Mouse (Mus musculus): ENCODE results near the gene Lhx1. TPM values are rescaled to one million over a fixed set of nuclear protein-coding genes. Genes with fewer than 3 reads are reported as not detected.

Gene Lhx1
- polyA plus RNA-seq, 1 experiment from 2014 or later = 37.6 TPM

DNA sequence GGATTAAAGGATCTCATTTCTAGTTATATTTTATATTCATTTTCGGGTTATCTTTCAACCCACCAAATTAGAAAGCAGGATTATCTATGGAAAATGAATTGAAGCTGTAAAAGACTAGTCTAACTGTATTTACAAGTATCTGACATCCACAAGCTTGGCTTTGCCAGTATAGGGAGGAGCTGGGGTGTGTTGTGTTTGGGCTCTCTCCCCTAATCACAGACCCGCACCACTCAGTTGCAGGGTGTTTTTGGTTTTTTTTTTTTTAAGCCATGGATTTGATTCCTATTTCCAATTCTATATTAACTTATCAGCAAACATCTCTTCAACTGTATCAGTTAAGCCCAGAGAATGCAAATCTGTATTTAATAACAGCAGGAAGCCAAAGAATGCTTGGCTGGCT lies 7.9 kb downstream of the Lhx1 start:
- 12% methylated on average over 2 of the region's 2 CpGs for WGBS
- no peak for ATAC-seq (ENCODE audit: low FRiP score)
- H3K27ac ChIP-seq (replicated peaks) = peak overlapping the region; percentile 54; the same call in 1 of the 2 replicates
- peak overlapping the region; percentile 77 for H3K4me2 ChIP-seq
- peaks cover 15% of the 10 kb centered on the region for H3K4me1 ChIP-seq
- no peaks in the 10 kb centered on the region for H3K36me3 ChIP-seq
- H3K9ac ChIP-seq (replicated peaks) = 0 out of 2 replicates have a peak overlapping the region, but pooled peaks have one; percentile 20
- H3K9me3 ChIP-seq (replicated peaks) = no peaks in the 10 kb centered on the region
- H3K4me3 ChIP-seq (replicated peaks) = peak overlapping the region; percentile 27
- H3K27me3 ChIP-seq (replicated peaks) = peaks cover 64% of the 10 kb centered on the region

DNA sequence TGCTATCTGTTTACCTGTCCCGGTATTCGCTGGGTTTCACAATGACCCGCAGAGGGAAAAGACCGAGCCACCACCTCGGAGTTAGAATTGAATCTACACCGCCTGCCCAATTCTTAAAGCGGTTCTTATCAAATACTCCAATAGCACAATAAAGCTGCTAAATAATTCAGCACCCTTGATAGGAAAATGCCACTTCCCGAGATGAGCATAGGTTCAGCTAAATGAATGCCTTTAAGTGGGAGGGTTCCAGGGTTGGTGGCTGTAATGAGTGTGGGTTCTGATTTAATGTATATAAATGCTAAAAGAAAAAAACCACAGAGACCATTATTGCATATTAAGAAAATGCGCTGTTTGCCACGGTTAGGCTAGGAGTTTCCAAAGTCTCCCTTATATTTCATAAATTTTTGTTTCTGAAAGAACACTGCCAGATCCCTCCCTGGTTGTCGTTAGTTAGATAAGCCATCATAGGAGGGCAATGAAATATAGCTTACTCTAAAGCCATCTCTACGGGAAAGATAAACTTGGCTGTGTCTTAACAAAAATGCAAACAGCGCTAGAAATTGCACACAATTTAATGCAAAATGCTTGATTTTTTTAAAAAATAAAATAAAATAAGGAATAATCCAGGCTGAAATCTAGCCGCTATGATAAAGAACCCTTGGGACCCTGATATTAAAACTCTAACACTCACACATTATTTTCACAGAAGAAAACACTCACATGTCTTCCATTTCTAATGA lies 8.7 kb downstream of the Lhx1 start:
- Histone ChIP-seq H3K9me3 (replicated peaks) (no peaks in the 10 kb centered on the region), H3K4me2 (peak overlapping the region; percentile 77), H3K27ac (replicated peaks) (peak overlapping the region; percentile 62), H3K4me1 (peaks cover 19% of the 10 kb centered on the region), H3K27me3 (replicated peaks) (peaks cover 58% of the 10 kb centered on the region), H3K9ac (replicated peaks) (0 out of 2 replicates have a peak overlapping the region, but pooled peaks have one; percentile 2), H3K4me3 (replicated peaks) (peak overlapping the region; percentile 23), H3K36me3 (no peaks in the 10 kb centered on the region)
- no peak for ATAC-seq (ENCODE audit: low FRiP score)
- WGBS = 5% methylated on average over 14 of the region's 14 CpGs

DNA sequence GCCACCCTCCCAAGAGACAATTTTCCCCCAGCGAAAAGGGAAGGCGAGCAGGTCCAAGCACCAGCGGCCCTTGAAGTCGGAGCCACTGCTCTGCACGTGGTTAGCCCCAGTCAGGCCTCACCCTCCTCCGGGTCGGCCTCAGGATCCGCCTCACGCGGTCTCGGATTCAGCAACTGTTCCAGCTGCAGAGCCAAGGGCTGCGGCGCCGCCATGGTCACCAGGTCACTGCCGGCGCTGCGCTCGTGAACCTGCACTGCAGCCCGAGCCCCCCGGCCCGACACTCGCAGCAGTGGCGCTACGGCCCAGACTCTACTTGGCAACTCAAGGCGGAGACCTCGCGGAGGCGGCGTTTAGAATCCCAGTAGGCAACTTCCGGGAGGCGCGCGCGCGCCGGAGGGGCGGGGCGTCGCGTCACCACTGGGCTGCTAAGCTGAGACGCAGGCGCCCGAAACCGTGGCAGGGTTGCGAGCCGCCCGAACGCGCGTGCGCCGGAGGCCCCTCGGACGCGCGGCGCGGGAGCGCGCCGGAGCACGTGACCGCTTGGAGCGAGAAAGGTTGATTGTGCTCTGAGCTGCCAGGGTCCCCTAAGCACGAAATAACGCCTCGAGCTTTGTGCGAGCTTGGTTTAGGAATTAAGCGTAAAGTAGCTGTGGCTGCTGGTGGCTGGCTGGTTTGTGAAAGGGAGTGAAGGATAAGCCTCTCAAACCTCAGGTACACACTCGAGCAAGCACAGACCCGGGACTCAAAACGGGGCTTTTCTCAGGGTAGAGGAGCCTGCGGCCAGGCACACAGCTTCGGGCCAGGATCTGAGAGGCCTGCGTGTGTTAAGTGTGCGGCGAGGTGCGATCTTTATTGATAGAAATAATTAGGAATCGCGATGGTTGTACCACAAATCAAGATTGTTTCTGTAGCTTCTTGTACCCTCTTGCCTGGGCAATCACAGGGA lies 11.9 kb downstream of the Lhx1 start, which contains the start of gene Aatf:
Gene Aatf, minus strand, starts transcription at position 352 of the 946 bp plus-strand sequence.
- Histone ChIP-seq H3K9me3 (replicated peaks) (no peaks in the 10 kb centered on the region), H3K4me1 (peaks cover 25% of the 10 kb centered on the region), H3K9ac (replicated peaks) (peak within 1 kb of the TSS; percentile 75), H3K36me3 (peaks cover 16% of the 10 kb centered on the region; the same call in 1 of the 2 replicates), H3K4me3 (replicated peaks) (peak within 1 kb of the TSS; percentile 88), H3K27ac (replicated peaks) (peak within 1 kb of the TSS; percentile 88), H3K27me3 (replicated peaks) (peaks cover 28% of the 10 kb centered on the region), H3K4me2 (peak within 1 kb of the TSS; percentile 77)
- peak; percentile 98 for ATAC-seq (ENCODE audit: low FRiP score)
- WGBS = under 1% methylated on average over 80 of the region's 80 CpGs

DNA sequence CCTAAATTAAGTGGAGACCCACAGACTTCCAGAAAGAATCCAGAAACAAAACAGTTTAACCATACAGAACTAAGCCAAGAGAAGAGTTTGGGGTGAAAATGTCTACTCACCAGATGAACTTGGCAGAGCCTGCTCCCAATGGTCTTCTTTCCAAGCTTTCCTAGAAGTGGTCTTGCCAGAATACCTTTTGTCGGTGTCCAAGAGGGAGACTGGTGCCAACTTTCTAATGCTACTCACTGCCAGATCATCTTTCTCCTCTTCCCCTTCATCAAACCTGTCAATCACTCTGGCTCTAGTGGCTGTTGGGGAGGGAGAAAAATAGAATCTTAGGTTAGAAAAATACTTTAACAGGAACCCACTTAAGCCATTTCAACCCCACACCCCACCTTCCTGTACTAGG lies 13.3 kb downstream of the Lhx1 start:
- H3K4me1 ChIP-seq = peaks cover 25% of the 10 kb centered on the region
- H3K4me2 ChIP-seq = peak overlapping the region; percentile 77
- WGBS = 94% methylated on average over 1 of the region's 1 CpGs
- no peak overlapping the region for H3K9ac ChIP-seq (replicated peaks)
- no peak for ATAC-seq (ENCODE audit: low FRiP score)
- H3K9me3 ChIP-seq (replicated peaks) = no peaks in the 10 kb centered on the region
- H3K4me3 ChIP-seq (replicated peaks) = no peak overlapping the region
- H3K36me3 ChIP-seq = peaks cover 21% of the 10 kb centered on the region; the same call in 1 of the 2 replicates
- H3K27ac ChIP-seq (replicated peaks) = no peak overlapping the region
- H3K27me3 ChIP-seq (replicated peaks) = peaks cover 24% of the 10 kb centered on the region

DNA sequence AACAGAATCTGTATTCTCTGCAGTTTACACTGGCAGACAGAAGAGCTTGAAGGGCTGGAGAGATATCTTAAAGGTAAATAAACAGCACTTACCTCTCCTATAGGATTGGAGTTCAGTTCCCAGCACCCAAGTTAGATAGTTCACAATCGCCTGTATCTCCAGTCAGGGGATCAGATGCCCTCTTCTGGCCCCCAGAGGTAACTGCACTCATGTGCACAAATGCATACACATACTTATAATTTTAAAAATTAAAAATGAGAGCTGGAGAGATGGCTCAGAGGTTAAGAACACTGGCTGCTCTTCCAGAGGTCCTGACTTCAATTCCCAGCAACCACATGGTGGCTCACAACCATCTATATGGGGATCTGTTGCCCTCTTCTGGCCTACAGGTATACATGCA lies 21.0 kb downstream of the Lhx1 start:
- H3K4me1 ChIP-seq = no peaks in the 10 kb centered on the region
- H3K4me3 ChIP-seq (replicated peaks) = no peak overlapping the region
- no peak overlapping the region for H3K27ac ChIP-seq (replicated peaks)
- H3K9me3 ChIP-seq (replicated peaks) = no peaks in the 10 kb centered on the region
- H3K36me3 ChIP-seq = peaks cover 29% of the 10 kb centered on the region
- no peak overlapping the region for H3K9ac ChIP-seq (replicated peaks)
- 100% methylated on average over 1 of the region's 1 CpGs for WGBS
- no peak for ATAC-seq (ENCODE audit: low FRiP score)
- H3K4me2 ChIP-seq = no peak overlapping the region
- H3K27me3 ChIP-seq (replicated peaks) = no peaks in the 10 kb centered on the region

DNA sequence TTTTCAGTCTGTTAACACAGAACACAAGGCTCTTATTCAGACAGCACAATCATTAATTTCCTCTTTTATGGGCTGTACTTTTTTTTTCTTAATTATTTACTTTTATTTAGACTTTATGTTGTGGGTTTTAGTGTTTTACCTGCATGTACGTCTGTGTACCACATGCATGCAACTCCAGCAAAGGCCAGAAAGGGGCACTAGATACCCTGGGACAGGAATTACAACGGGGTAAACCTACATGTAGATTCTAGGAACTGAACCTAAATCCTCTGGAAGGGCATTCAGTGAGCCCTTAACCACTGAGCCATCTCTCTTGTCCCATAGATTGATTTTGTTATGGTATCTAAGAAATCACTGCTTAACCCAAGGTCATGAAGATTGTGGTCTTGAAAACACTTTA lies 27.4 kb downstream of the Lhx1 start:
- H3K4me2 ChIP-seq = no peak overlapping the region
- H3K4me3 ChIP-seq (replicated peaks) = no peak overlapping the region
- no peak overlapping the region for H3K9ac ChIP-seq (replicated peaks)
- no peaks in the 10 kb centered on the region for H3K9me3 ChIP-seq (replicated peaks)
- no peaks in the 10 kb centered on the region for H3K27me3 ChIP-seq (replicated peaks)
- 66% methylated on average over 2 of the region's 2 CpGs for WGBS
- H3K4me1 ChIP-seq = peaks cover 4% of the 10 kb centered on the region
- peaks cover 14% of the 10 kb centered on the region for H3K36me3 ChIP-seq
- ATAC-seq (ENCODE audit: low FRiP score) = no peak
- H3K27ac ChIP-seq (replicated peaks) = no peak overlapping the region

DNA sequence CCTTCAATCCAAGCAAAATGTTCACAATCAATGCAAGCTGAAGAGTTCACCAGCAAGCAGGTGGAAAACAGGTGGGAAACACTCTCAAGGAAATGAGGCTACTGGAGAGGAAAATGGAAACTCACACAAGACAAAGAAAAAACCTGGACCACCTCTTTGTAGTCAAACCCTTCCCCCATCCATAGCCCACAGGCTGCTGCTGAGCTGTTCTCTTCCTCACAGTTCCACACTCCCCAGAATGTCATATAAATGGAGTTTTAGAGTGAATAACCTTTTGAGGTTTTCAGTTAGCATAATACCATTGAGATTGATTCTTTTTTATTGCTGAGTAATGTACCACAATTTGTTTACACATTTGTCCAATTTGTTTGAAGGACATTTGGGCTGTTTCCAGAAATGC lies 28.4 kb downstream of the Lhx1 start:
- no peak overlapping the region for H3K9ac ChIP-seq (replicated peaks)
- no peak overlapping the region for H3K4me2 ChIP-seq

DNA sequence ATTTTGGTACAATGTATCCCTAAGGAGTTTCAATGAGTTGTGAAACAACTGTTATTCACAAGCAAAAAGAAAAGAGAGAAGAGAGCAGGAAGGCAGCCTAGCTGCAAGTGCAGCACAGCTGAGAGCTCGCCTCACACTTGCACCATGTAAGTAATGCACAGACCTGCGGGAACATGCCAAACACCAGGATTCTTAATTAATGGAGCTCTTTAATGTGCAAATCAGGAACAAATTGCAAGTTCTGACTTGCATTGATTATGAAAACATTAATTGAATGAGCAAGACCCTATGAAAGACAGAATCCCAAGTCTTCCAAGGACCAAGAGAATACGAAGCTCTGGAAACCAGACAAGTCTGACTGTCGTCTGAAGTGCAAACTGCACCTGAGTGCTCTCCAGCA lies 29.6 kb downstream of the Lhx1 start:
- peaks cover 4% of the 10 kb centered on the region for H3K4me1 ChIP-seq
- no peak overlapping the region for H3K9ac ChIP-seq (replicated peaks)
- peaks cover 22% of the 10 kb centered on the region for H3K36me3 ChIP-seq
- H3K9me3 ChIP-seq (replicated peaks) = no peaks in the 10 kb centered on the region
- 34% methylated on average over 4 of the region's 4 CpGs for WGBS
- H3K27ac ChIP-seq (replicated peaks) = 0 out of 2 replicates have a peak overlapping the region, but pooled peaks have one; percentile 35
- H3K27me3 ChIP-seq (replicated peaks) = no peaks in the 10 kb centered on the region
- H3K4me3 ChIP-seq (replicated peaks) = no peak overlapping the region
- H3K4me2 ChIP-seq = no peak overlapping the region
- ATAC-seq (ENCODE audit: low FRiP score) = no peak

More for the DNA sequence above, 28.4 kb downstream of the Lhx1 start:
- Histone ChIP-seq H3K4me1 (peaks cover 4% of the 10 kb centered on the region), H3K9me3 (replicated peaks) (no peaks in the 10 kb centered on the region), H3K27ac (replicated peaks) (peak overlapping the region; percentile 39; the same call in 1 of the 2 replicates), H3K36me3 (peaks cover 15% of the 10 kb centered on the region), H3K27me3 (replicated peaks) (no peaks in the 10 kb centered on the region), H3K4me3 (replicated peaks) (no peak overlapping the region)
- no peak for ATAC-seq (ENCODE audit: low FRiP score)

DNA sequence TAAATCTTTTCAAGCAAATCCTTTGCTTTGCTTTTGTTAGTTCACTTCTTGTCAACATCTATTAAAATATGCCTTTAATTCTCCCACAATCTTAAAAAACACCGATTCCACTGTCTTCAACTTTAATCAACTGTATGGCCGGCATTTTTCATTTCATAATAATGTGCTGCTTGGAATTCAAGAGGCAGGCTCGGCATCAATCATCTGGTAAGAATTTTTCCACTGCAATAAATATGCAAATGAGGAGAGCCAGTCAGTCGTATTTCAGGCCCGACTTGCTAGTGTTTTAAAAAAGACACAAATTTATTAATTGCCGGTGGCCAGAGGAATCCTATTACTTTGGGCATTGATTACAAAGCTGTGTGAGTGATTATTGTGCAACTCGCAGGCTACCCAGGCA lies 43.7 kb downstream of the Lhx1 start:
- H3K4me2 ChIP-seq = no peak overlapping the region
- H3K9ac ChIP-seq (replicated peaks) = no peak overlapping the region
- no peaks in the 10 kb centered on the region for H3K9me3 ChIP-seq (replicated peaks)
- no peak overlapping the region for H3K4me3 ChIP-seq (replicated peaks)
- H3K27ac ChIP-seq (replicated peaks) = no peak overlapping the region
- H3K27me3 ChIP-seq (replicated peaks) = no peaks in the 10 kb centered on the region
- ATAC-seq (ENCODE audit: low FRiP score) = no peak
- peaks cover 12% of the 10 kb centered on the region for H3K4me1 ChIP-seq
- H3K36me3 ChIP-seq = no peaks in the 10 kb centered on the region
- 24% methylated on average over 7 of the region's 7 CpGs for WGBS

DNA sequence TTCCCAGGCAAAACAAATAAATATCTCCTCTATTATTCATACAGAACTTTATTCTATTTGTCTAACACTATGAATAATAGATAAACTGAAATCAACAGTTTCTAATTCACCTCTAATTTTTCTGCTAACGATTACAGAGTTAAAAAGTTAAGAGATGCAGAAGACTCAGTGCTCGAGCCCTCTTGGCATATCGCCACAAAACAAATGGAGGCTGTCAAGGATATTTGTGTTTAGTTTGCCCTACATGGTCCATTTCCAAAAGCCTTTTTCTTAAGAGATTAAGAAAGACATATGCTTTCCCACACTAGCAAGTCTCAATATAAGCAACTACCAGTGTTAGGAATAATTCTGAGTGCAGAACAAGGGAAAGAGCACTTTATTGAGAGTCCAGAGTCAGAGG lies 44.9 kb downstream of the Lhx1 start:
- ATAC-seq (ENCODE audit: low FRiP score) = no peak
- Histone ChIP-seq H3K4me1 (peaks cover 12% of the 10 kb centered on the region), H3K9me3 (replicated peaks) (no peaks in the 10 kb centered on the region), H3K27me3 (replicated peaks) (no peaks in the 10 kb centered on the region), H3K4me3 (replicated peaks) (no peak overlapping the region), H3K4me2 (no peak overlapping the region), H3K9ac (replicated peaks) (no peak overlapping the region), H3K36me3 (no peaks in the 10 kb centered on the region), H3K27ac (replicated peaks) (no peak overlapping the region)
- 51% methylated on average over 3 of the region's 3 CpGs for WGBS

DNA sequence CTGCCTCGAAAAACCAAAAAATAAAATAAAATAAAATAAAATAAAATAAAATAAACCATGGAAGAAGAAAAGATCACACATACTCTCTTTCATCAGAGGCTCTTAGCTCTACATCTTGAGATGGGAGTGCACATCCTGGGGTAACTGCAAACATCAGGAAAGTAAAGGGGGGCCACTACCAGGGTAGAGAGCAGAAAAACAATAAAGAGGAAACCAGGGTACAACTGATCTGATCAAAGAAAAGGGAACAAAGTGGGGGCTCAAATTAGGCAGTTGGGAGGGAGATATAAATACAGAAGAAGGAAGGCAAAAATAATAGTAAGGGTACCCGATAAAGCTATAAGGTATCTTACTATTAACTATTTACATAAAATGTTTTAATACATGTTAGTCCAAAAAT lies 48.7 kb downstream of the Lhx1 start:
- H3K4me1 ChIP-seq = peaks cover 9% of the 10 kb centered on the region
- no peak for ATAC-seq (ENCODE audit: low FRiP score)
- no peaks in the 10 kb centered on the region for H3K9me3 ChIP-seq (replicated peaks)
- no peaks in the 10 kb centered on the region for H3K36me3 ChIP-seq
- no peak overlapping the region for H3K9ac ChIP-seq (replicated peaks)
- H3K27me3 ChIP-seq (replicated peaks) = no peaks in the 10 kb centered on the region
- WGBS = 91% methylated on average over 2 of the region's 2 CpGs
- H3K4me3 ChIP-seq (replicated peaks) = no peak overlapping the region
- H3K27ac ChIP-seq (replicated peaks) = no peak overlapping the region
- H3K4me2 ChIP-seq = no peak overlapping the region
